Mouse (Mus musculus) CH12.LX (cell line): ENCODE data around the gene Srr.

Experiments used
- CTCF ChIP-seq, 2 experiments: IDR thresholded peaks in 1 of 2; conservative IDR thresholded peaks in 1 of 2; 2 replicates each; pipeline ENCODE4 v1.5.1; 2011 to 2012; ENCODE audit warnings: low read depth in 2 of 2, low read length in 2 of 2, improper control_type of control experiment in 1 of 2, inconsistent platforms in 1 of 2, mild to moderate bottlenecking in 1 of 2, moderate library complexity in 1 of 2
- KAT2A ChIP-seq: IDR thresholded peaks from 2 replicates; pipeline ENCODE4 v1.6.1; 2012; ENCODE audit warnings: low read length, improper control_type of control experiment, inconsistent platforms; ENCODE audit not compliant: insufficient replicate concordance
- MEF2A ChIP-seq: IDR thresholded peaks from 2 replicates; pipeline ENCODE4 v1.6.1; 2014; ENCODE audit warnings: low read depth, mild to moderate bottlenecking, inconsistent platforms, low read length, improper control_type of control experiment, borderline replicate concordance
- MXI1 ChIP-seq: IDR thresholded peaks from 2 replicates; pipeline ENCODE4 v1.6.1; 2011; ENCODE audit warnings: mild to moderate bottlenecking, low read depth, low read length, improper control_type of control experiment
- POLR2A ChIP-seq: IDR thresholded peaks from 2 replicates; pipeline ENCODE4 v1.6.1; 2011; ENCODE audit warnings: low read depth, mild to moderate bottlenecking, improper control_type of control experiment, low read length

DNA sequence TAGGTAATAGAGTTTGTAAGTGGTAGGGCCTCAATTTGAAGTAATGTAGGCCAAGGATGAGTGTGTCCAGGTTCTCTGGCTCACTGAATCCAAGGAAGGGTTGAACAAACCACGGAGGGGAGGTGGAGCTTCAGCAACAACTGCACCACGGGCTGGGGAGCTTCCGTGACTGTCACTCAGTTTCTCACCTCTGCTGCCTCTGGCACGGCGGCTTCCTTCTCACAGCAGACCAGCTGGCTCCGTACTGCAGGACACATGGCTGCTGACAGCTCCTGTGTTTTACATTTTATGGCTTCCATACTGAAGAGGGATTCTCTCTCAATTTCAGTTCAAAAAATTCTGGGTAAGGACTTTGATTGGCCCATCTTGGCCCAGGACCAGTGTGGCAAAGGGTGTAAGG lies 6.5 kb downstream of the Srr start:
- TF ChIP-seq MXI1 (no peak), POLR2A (no peak), CTCF (conservative IDR thresholded peaks at IDR 0.05 in 1 of 2, IDR thresholded peaks at IDR 0.05 in 1 of 2; ENCODE audit: low read depth in 2 of 2, low read length in 2 of 2) (no peak), KAT2A (no peak), MEF2A (no peak)
